Mouse (Mus musculus) spleen, adult 10 weeks (tissue): ENCODE data around the gene 1700029H14Rik. TPM values are rescaled to one million over a fixed set of nuclear protein-coding genes. Genes with fewer than 3 reads are reported as not detected.

Experiments used
- polyA plus RNA-seq: library from polyadenylated mRNA; stranded (reverse); fragments of 350-450 nt; fragmentation: Illumina TruSeq; extraction: RNeasy Lipid Tissue Mini Kit (QIAGEN cat#74804); gene quantifications from one replicate; pipeline ENCODE4 v1.2.3, GENCODE M21; 2015; ENCODE audit warnings: low replicate concordance; ENCODE audit not compliant: insufficient read depth

1700029H14Rik gene
- not detected for polyA plus RNA-seq

DNA sequence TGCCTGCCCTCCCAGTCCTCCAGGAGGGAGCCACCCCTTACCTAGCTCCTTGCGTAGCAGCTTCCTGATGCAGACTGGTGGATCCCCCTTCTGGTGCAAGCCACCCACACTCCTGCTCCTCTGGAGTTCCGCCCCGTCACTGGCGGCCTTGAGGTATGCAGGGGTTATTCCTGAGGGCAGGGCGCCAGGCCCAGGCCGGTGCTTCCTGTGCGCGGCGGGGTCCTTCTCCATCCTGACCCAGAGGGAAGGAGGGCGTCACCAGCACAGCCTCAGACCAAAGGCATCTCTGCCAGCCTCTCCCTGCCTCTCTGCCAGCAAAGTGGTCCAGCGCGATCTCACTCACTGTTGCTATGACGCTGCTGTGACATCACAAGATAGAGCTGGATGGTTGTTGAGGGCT lies at the start of gene 1700029H14Rik:
TSS of gene 1700029H14Rik (minus strand) at position 344 of the 400 bp plus-strand sequence.

Other genes with a start within 250 kb of the 1700029H14Rik start
- gene Tfdp1, start 223.7 kb downstream of the 1700029H14Rik start, polyA plus RNA-seq, result 62.2 TPM
- not detected for gene Atp4b, start 165.6 kb downstream of the 1700029H14Rik start, polyA plus RNA-seq
- not detected for gene Grk1, start 157.4 kb downstream of the 1700029H14Rik start, polyA plus RNA-seq
- 0.28 TPM for gene Tmem255b, start 127.3 kb downstream of the 1700029H14Rik start, polyA plus RNA-seq
- gene Gas6, start 68.0 kb downstream of the 1700029H14Rik start, polyA plus RNA-seq, result 22.2 TPM
- 140 TPM for gene Rasa3, start 115.1 kb upstream of the 1700029H14Rik start, polyA plus RNA-seq
- not detected for gene Cfap97d2, start 143.4 kb upstream of the 1700029H14Rik start, polyA plus RNA-seq
- 52.4 TPM for gene Cdc16, start 195.2 kb upstream of the 1700029H14Rik start, polyA plus RNA-seq
- 31.1 TPM for gene Upf3a, start 223.2 kb upstream of the 1700029H14Rik start, polyA plus RNA-seq